Mouse (Mus musculus) CH12.LX (cell line): ENCODE measurements at regions not wholly inside any gene's neighbourhood (a gene's known extent, or its start where the extent isn't known, plus 50 kb on each side); places are given as distances from the start of the nearest gene placed in this dataset.

Experiments used
- DNase-seq: peaks from one replicate; pipeline ENCODE4 v3.0.0-alpha.2; 2013; ENCODE audit errors: extremely low read depth
- H3K27ac ChIP-seq: 2 replicates; pipeline ENCODE4 v1.5.1; 2012; ENCODE audit warnings: low read depth, mild to moderate bottlenecking, control low read depth, moderate library complexity; ENCODE audit not compliant: insufficient read depth
- H3K27me3 ChIP-seq: replicated peaks from 2 replicates; pipeline ENCODE3; 2012; ENCODE audit warnings: inconsistent platforms
- H3K36me3 ChIP-seq, 2 experiments: replicated peaks in 1 of 2; 2 replicates each; pipeline versions ENCODE3 to v1.6.1; 2012; ENCODE audit warnings: inconsistent platforms in 1 of 2, low read length in 1 of 2, mild to moderate bottlenecking in 1 of 2, mixed read lengths in 1 of 2, moderate library complexity in 1 of 2; ENCODE audit not compliant: control insufficient read depth in 1 of 2, insufficient read depth in 1 of 2
- H3K4me1 ChIP-seq, 2 experiments: 2 replicates each; pipeline ENCODE4 v1.6.1; 2012; ENCODE audit warnings: inconsistent platforms in 1 of 2, moderate library complexity in 1 of 2; ENCODE audit not compliant: insufficient read depth in 2 of 2, control insufficient read depth in 1 of 2
- H3K4me2 ChIP-seq: 2 replicates; pipeline ENCODE4 v1.6.1; 2012; ENCODE audit warnings: low read depth, mild to moderate bottlenecking, control low read depth; ENCODE audit not compliant: poor library complexity, insufficient read depth, severe bottlenecking
- H3K4me3 ChIP-seq, 3 experiments: fragments of 150-350 bp in 1 of 3; sonication (generic) in 1 of 3; replicated peaks in 1 of 3; 2 replicates each; pipeline versions ENCODE3 to v1.5.1; 2011 to 2012; ENCODE audit warnings: low read depth in 2 of 3, low read length in 2 of 3, mild to moderate bottlenecking in 2 of 3, moderate library complexity in 2 of 3, control low read depth in 1 of 3, improper control_type of control experiment in 1 of 3, inconsistent platforms in 1 of 3, mixed read lengths in 1 of 3; ENCODE audit not compliant: poor library complexity in 1 of 3
- H3K79me2 ChIP-seq: replicated peaks from 2 replicates; pipeline ENCODE4 v1.6.1; 2012; ENCODE audit warnings: mild to moderate bottlenecking, moderate library complexity; ENCODE audit not compliant: control insufficient read depth, poor library complexity, insufficient read depth, severe bottlenecking; ENCODE audit errors: extremely low read depth
- H3K9ac ChIP-seq: 2 replicates; pipeline ENCODE4 v1.6.1; 2012; ENCODE audit warnings: low read depth, mild to moderate bottlenecking, control low read depth, moderate library complexity; ENCODE audit not compliant: insufficient read depth
- H3K9me3 ChIP-seq: replicated peaks from 2 replicates; pipeline ENCODE3; 2012; ENCODE audit warnings: low read length, inconsistent platforms, mixed read lengths
- E2F4 ChIP-seq: IDR thresholded peaks from 2 replicates; pipeline ENCODE4 v1.6.1; 2011; ENCODE audit warnings: low read depth, low read length, improper control_type of control experiment; ENCODE audit not compliant: insufficient replicate concordance
- EP300 ChIP-seq: IDR thresholded peaks from 2 replicates; pipeline ENCODE4 v1.6.1; 2011; ENCODE audit warnings: low read length, improper control_type of control experiment
- IRF4 ChIP-seq: IDR thresholded peaks from 2 replicates; pipeline ENCODE4 v1.6.1; 2014; ENCODE audit warnings: low read depth, mild to moderate bottlenecking, inconsistent platforms, low read length, improper control_type of control experiment
- JUN ChIP-seq: IDR thresholded peaks from 2 replicates; pipeline ENCODE4 v1.6.1; 2011; ENCODE audit warnings: low read depth, mild to moderate bottlenecking, low read length, improper control_type of control experiment, moderate library complexity; ENCODE audit not compliant: insufficient read depth
- JUND ChIP-seq: conservative IDR thresholded peaks from 2 replicates; pipeline ENCODE4 v1.6.1; 2011; ENCODE audit warnings: low read depth, low read length, improper control_type of control experiment
- MAFK ChIP-seq: IDR thresholded peaks from 2 replicates; pipeline ENCODE4 v1.6.1; 2011; ENCODE audit warnings: low read length, improper control_type of control experiment; ENCODE audit not compliant: insufficient replicate concordance
- MXI1 ChIP-seq: IDR thresholded peaks from 2 replicates; pipeline ENCODE4 v1.6.1; 2011; ENCODE audit warnings: mild to moderate bottlenecking, low read depth, low read length, improper control_type of control experiment
- PAX5 ChIP-seq: IDR thresholded peaks from 2 replicates; pipeline ENCODE4 v1.6.1; 2012; ENCODE audit warnings: low read length, inconsistent platforms, mixed read lengths
- RAD21 ChIP-seq: IDR thresholded peaks from 2 replicates; pipeline ENCODE4 v1.6.1; 2011; ENCODE audit warnings: low read depth, mild to moderate bottlenecking, low read length, improper control_type of control experiment, moderate library complexity
- SIN3A ChIP-seq: IDR thresholded peaks from 2 replicates; pipeline ENCODE4 v1.6.1; 2012; ENCODE audit warnings: low read length, improper control_type of control experiment, inconsistent platforms
- TBP ChIP-seq: conservative IDR thresholded peaks from 2 replicates; pipeline ENCODE4 v1.6.1; 2011; ENCODE audit warnings: low read depth, low read length, improper control_type of control experiment
- TCF12 ChIP-seq: IDR thresholded peaks from 2 replicates; pipeline ENCODE4 v1.6.1; 2014; ENCODE audit warnings: low read depth, mild to moderate bottlenecking, inconsistent platforms, low read length, improper control_type of control experiment
- USF2 ChIP-seq: conservative IDR thresholded peaks from 2 replicates; pipeline ENCODE4 v1.6.1; 2011; ENCODE audit warnings: low read depth, low read length, improper control_type of control experiment
- ZNF384 ChIP-seq: IDR thresholded peaks from 2 replicates; pipeline ENCODE4 v1.6.1; 2012; ENCODE audit warnings: low read depth, low read length, improper control_type of control experiment, inconsistent platforms
- dilution Hi-C: fragments of 300-500 bp; cut with MboI; formaldehyde crosslinking; loops from 2 replicates; pipeline ENCODE4 v1.14.3; 2020; ENCODE audit warnings: low sequenced_read_pairs; ENCODE audit not compliant: extremely low pct_unique_long_range_greater_than_20kb, extremely low pct_ligation_motif_present
- in situ Hi-C: fragments of 300-500 bp; cut with MboI; formaldehyde crosslinking; loops from 3 replicates; pipeline ENCODE4 v1.14.3; 2019; ENCODE audit warnings: low sequenced_read_pairs, low pct_ligation_motif_present, low pct_unique_long_range_greater_than_20kb, mixed read lengths

DNA sequence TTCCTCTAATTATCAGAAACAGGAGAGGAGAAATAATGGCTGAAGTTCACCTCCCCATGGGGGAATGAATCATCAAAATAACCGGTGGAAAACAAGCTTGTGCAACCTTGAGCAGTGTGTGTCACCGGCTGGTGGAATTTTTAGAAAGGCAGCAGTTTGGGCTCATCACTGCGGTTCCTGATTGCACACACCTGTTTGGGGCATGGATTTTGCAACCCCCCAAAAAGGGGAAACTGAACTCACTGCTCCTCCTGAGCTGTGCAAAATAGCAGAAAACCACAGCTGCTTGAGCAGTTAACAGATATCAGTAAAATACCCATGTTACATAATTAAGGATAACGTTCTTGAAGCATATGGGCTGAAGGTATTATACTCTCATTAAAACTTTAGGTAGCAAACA is 162.3 kb upstream of the Zeb2 start (continued):
- TF ChIP-seq USF2 (no peak), JUN (peak; percentile 55; the same call in 1 of the 2 replicates), SIN3A (peak; percentile 49; the same call in 1 of the 2 replicates), MXI1 (no peak), E2F4 (no peak), TBP (no peak), PAX5 (no peak), MAFK (peak; percentile 78)
- TF ChIP-seq, all 38 proteins: peak for 16

DNA sequence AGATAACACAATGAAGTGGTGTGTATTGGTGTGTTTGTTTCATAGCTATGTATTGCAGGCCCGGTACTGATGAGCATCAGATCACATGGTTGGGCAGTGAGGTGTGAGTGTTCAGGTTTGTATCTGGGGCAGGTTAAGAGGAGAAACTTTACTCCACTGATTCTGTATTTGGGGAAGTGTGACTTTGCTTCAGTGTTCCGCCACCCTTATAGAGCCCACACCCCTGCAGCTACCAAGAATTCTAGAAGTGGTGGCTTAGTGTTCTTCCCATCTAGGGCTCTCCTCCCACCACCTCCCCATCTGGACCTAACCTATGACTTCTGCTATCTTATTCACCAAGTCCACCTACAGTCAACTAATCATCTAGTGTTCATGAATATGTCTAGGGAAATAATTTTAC is 160.4 kb upstream of the Zeb2 start:
- H3K9ac ChIP-seq, result no peak overlapping the region
- in situ Hi-C loops (no loop called here), dilution Hi-C loops (no loop called here)
- no peak overlapping the region for H3K4me2 ChIP-seq
- H3K4me1 ChIP-seq, result peaks cover 7 to 47% of the 10 kb centered on the region in 2 experiments; a peak in 3 of 4 replicates
- H3K4me3 ChIP-seq, result no peak overlapping the region
- H3K36me3 ChIP-seq, result no peaks in the 10 kb centered on the region
- H3K27me3 ChIP-seq, result no peaks in the 10 kb centered on the region
- no peak overlapping the region for H3K27ac ChIP-seq
- no peaks in the 10 kb centered on the region for H3K79me2 ChIP-seq
- no peaks in the 10 kb centered on the region for H3K9me3 ChIP-seq
- TF ChIP-seq USF2 (no peak), RAD21 (no peak), EP300 (no peak), JUN (no peak), IRF4 (no peak)
- DNase-seq, result peak; percentile 15

DNA sequence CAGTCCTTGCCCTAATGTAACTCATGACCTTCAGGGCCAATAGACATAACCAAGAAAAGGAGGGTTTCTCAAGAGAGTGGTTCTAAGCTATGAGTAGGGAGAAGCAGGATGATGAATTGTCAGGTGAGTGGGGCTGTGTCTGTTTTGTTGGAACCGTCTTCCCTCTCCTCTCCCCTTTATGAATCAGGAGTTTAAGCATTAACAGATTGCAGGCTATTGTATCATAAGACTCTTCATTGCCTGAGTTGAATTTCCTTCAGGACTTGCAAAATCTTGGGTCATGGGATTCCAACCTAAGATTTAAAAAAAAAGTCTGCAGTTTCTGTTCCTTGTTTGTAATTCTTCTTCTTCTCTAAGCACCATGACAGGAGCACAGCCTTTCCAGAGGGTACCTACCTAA is 159.5 kb upstream of the Zeb2 start:
- Histone ChIP-seq H3K27me3 (no peaks in the 10 kb centered on the region), H3K4me3 (no peak overlapping the region), H3K36me3 (no peaks in the 10 kb centered on the region), H3K27ac (no peak overlapping the region), H3K4me1 (peaks cover 7 to 47% of the 10 kb centered on the region in 2 experiments; a peak in 3 of 4 replicates), H3K4me2 (no peak overlapping the region), H3K79me2 (no peaks in the 10 kb centered on the region), H3K9ac (no peak overlapping the region), H3K9me3 (no peaks in the 10 kb centered on the region)
- TF ChIP-seq TCF12, result no peak
- TF ChIP-seq JUND, result no peak
- no peak for TF ChIP-seq PAX5
- peak; percentile 40 for TF ChIP-seq ZNF384
- in situ Hi-C loops (no loop called here), dilution Hi-C loops (no loop called here)
- no peak for DNase-seq
